Mouse (Mus musculus): ENCODE results near the gene Wdr41. TPM values are rescaled to one million over a fixed set of nuclear protein-coding genes. Genes with fewer than 3 reads are reported as not detected.

Gene Wdr41
- polyA plus RNA-seq (2015; fragmentation: Nextera tagmentation; extraction: Ambion mirVana), result 20.0 and 21.6 TPM in 2 replicates

DNA sequence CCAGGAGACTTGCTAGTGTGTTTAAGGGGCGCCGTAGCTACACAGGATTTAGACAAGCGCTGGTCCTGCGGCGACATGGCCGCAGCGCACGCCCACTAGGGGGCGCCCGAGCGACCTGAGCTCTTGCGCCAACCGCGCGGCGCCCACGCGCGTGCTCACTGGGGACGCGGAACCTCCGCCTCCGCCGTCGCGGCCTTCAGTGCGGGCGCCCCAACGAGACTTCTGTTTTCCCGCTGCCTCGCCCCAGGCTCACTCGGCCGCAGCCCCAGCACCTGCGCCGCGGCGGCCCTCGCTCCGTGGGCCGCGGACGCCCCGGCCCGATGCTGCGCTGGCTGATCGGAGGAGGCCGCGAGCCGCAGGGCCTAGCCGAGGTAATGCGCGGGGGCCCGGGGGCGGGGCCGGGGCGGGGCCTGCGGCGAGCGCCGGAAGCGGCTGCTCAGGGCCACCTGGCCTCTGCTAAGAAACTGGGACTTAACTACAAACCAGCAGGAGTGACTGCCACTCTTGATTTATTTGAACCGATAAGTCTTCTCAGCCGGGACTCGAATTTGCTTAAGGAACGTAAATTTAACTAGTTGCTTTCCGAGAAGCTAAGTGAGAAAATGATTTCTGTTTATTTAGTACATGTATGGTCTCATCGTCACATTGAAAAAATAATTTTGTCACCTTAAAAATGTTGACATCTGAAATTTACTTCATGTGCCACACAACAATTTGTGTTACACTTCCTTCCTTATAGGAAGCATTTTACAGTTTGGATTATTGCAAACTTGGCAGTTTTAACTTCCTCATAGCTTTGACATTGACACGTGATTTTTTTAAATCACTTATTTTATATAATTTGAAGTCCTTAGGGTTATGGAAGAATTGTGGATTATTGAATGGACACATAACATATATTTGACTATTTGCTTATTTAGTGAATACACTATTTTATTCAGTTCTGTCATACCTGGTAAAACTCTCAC, at the start of gene Wdr41:
Gene Wdr41 (plus strand): TSS at position 126 of the 968 bp plus-strand sequence.
- no peaks in the 10 kb centered on the region for H3K27me3 ChIP-seq (replicated peaks)
- peak; percentile 98 for ATAC-seq
- peak within 1 kb of the TSS; percentile 99 for H3K27ac ChIP-seq
- peaks cover 4% of the 10 kb centered on the region; the same call in 1 of the 2 replicates for H3K4me1 ChIP-seq (replicated peaks)
- H3K9me3 ChIP-seq, result no peaks in the 10 kb centered on the region
- H3K36me3 ChIP-seq, result 0 out of 2 replicates have a peak, but pooled peaks cover 3% of the 10 kb centered on the region
- H3K4me3 ChIP-seq (replicated peaks), result peak within 1 kb of the TSS; percentile 78
- 1% methylated on average over 68 of the region's 68 CpGs for WGBS
- peak within 1 kb of the TSS; percentile 98 for H3K9ac ChIP-seq
- H3K4me2 ChIP-seq (replicated peaks), result peak within 1 kb of the TSS; percentile 54

DNA sequence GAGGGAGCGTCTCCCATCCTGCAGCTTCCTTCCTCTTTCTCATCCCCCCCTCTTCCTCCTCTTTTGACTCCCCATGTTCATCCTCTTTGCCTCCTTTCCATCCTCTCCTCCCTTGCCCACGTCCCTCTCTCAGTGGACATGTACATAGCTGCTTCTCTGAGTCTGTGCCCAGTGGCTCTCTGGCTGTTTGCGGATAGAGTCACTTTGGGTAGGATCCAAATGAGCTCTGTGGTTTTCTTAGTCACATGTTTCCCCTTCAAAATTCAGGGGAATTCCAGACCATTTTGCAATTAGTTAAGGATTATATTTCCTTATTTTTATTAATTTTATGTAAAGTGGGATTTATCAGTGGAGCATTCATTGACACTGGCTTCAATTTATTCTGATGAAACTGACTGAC, 48.1 kb upstream of the Wdr41 start:
- no peak overlapping the region for H3K9ac ChIP-seq
- 82% methylated on average over 3 of the region's 3 CpGs for WGBS
- H3K9me3 ChIP-seq, result no peaks in the 10 kb centered on the region
- H3K27ac ChIP-seq, result no peak overlapping the region
- H3K27me3 ChIP-seq (replicated peaks), result 0 out of 2 replicates have a peak, but pooled peaks cover 8% of the 10 kb centered on the region
- no peaks in the 10 kb centered on the region for H3K36me3 ChIP-seq
- no peaks in the 10 kb centered on the region for H3K4me1 ChIP-seq (replicated peaks)
- H3K4me2 ChIP-seq (replicated peaks), result no peak overlapping the region
- no peak for ATAC-seq
- H3K4me3 ChIP-seq (replicated peaks), result no peak overlapping the region

DNA sequence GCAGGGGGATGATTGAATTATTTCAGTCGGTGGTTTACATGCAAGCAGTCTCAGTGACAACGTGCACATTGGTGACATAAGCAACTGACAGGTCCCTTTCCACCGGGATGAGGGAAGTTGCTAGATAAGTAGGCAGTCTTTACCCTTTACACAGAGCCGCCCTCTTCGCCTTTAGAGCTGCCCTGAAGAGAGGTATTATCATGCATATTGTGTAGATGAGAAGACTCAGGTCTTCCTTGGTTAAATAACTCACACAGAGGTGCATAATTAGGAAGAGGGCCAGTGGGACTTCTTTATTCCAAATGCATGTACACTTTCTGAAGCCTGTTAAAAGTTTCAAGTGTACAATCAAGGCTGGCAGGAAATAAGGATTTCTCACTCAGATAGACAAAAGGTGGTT, 37.7 kb upstream of the Wdr41 start:
- Histone ChIP-seq H3K4me3 (replicated peaks) (no peak overlapping the region), H3K9ac (no peak overlapping the region), H3K27ac (no peak overlapping the region), H3K36me3 (no peaks in the 10 kb centered on the region), H3K4me1 (replicated peaks) (no peaks in the 10 kb centered on the region), H3K27me3 (replicated peaks) (0 out of 2 replicates have a peak, but pooled peaks cover 3% of the 10 kb centered on the region), H3K4me2 (replicated peaks) (no peak overlapping the region), H3K9me3 (no peaks in the 10 kb centered on the region)
- WGBS, result 64% methylated on average over 5 of the region's 5 CpGs
- no peak for ATAC-seq

DNA sequence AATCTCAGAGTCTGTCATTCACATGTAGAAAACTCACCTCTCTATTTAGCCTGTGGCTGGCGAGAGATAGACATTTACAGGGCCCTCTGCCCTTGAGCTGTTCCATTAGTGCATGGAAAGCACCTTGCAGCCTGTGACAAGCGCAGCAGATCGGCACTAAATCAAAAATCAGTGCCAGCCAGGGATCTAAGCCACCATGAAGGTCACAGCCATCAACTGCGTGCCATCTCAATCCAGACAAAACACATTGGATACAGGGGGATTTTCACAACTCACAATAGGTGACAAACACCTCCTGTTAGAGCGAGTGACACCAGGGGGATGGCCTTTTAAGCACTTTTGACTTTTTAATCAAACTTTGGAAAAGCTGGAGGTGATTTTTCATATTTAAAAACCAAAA, 36.0 kb upstream of the Wdr41 start:
- ATAC-seq, result no peak
- 70% methylated on average over 5 of the region's 5 CpGs for WGBS
- H3K4me2 ChIP-seq (replicated peaks), result no peak overlapping the region
- no peak overlapping the region for H3K9ac ChIP-seq
- H3K9me3 ChIP-seq, result no peaks in the 10 kb centered on the region
- H3K4me1 ChIP-seq (replicated peaks), result no peaks in the 10 kb centered on the region
- no peaks in the 10 kb centered on the region for H3K36me3 ChIP-seq
- H3K27ac ChIP-seq, result no peak overlapping the region
- 0 out of 2 replicates have a peak, but pooled peaks cover 3% of the 10 kb centered on the region for H3K27me3 ChIP-seq (replicated peaks)
- no peak overlapping the region for H3K4me3 ChIP-seq (replicated peaks)

DNA sequence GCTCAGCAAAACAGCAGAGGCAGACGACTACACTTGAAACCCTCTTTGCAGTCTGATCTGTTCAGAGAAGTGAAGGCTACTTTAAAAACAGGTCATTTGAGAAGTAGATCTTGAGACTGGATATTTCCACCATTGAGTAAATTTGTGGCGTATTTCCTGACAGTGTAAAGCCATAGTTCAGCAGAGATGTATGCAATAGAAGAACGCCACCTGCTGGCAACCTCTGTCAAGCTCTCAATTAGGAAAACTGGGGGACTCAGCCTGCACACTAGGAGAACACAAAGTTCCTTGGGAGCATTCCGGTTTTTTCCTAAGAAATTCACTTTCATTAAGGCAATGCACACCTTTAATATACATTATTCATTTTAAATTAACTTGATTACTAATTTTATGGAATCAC, 34.9 kb upstream of the Wdr41 start:
- no peak for ATAC-seq
- no peak overlapping the region for H3K4me3 ChIP-seq (replicated peaks)
- H3K27me3 ChIP-seq (replicated peaks), result 0 out of 2 replicates have a peak, but pooled peaks cover 3% of the 10 kb centered on the region
- no peak overlapping the region for H3K27ac ChIP-seq
- H3K9me3 ChIP-seq, result no peaks in the 10 kb centered on the region
- 14% methylated on average over 4 of the region's 4 CpGs for WGBS
- no peak overlapping the region for H3K9ac ChIP-seq
- H3K4me1 ChIP-seq (replicated peaks), result no peaks in the 10 kb centered on the region
- no peaks in the 10 kb centered on the region for H3K36me3 ChIP-seq
- H3K4me2 ChIP-seq (replicated peaks), result no peak overlapping the region

DNA sequence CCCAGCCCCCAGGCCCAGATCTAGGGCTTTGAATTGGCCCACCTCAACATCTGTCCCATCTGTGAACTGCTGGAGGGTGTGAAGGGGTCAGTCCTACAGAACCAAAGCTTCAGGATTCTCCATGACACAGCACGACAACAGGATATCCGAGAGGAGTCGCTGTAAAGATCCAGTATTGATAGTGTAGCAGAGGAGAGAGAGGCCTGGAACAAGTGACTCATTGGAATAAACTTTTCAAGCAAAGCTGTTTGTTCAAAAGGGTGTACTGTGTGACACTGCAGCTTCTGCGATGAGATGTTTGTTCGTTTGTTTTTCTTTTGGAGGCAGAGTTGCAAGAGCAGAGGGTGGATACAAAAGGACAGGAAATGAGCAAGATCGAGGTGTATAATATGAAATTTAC, 20.2 kb upstream of the Wdr41 start:
- Histone ChIP-seq H3K4me1 (replicated peaks) (no peaks in the 10 kb centered on the region), H3K4me2 (replicated peaks) (no peak overlapping the region), H3K27me3 (replicated peaks) (no peaks in the 10 kb centered on the region; the same call in 1 of the 2 replicates), H3K27ac (no peak overlapping the region), H3K9me3 (no peaks in the 10 kb centered on the region), H3K36me3 (no peaks in the 10 kb centered on the region), H3K4me3 (replicated peaks) (no peak overlapping the region), H3K9ac (no peak overlapping the region)
- no peak for ATAC-seq
- WGBS, result 62% methylated on average over 6 of the region's 6 CpGs

DNA sequence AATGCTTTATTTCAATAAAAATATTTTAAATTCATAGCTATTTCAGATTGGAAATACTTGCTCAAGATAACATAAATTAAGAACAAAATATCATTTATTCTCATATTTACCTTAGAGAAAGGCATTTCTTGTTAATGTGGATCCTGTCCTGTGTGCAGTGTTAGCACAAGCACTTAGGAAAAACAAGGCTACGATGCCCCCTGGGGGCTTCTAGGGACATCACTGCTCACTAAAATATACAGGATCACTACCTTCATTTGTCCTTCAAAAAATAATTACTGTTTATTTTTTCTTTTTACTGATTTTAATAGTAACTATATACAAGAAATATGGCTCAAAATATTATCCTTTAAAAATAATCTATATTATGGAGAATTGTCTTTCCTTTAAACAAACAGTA, 18.2 kb upstream of the Wdr41 start:
- ATAC-seq, result no peak
- Histone ChIP-seq H3K9me3 (no peaks in the 10 kb centered on the region), H3K27me3 (replicated peaks) (no peaks in the 10 kb centered on the region; the same call in 1 of the 2 replicates), H3K27ac (no peak overlapping the region), H3K4me1 (replicated peaks) (no peaks in the 10 kb centered on the region), H3K36me3 (no peaks in the 10 kb centered on the region), H3K9ac (no peak overlapping the region), H3K4me2 (replicated peaks) (no peak overlapping the region), H3K4me3 (replicated peaks) (no peak overlapping the region)
- WGBS, result 58% methylated on average over 1 of the region's 1 CpGs

DNA sequence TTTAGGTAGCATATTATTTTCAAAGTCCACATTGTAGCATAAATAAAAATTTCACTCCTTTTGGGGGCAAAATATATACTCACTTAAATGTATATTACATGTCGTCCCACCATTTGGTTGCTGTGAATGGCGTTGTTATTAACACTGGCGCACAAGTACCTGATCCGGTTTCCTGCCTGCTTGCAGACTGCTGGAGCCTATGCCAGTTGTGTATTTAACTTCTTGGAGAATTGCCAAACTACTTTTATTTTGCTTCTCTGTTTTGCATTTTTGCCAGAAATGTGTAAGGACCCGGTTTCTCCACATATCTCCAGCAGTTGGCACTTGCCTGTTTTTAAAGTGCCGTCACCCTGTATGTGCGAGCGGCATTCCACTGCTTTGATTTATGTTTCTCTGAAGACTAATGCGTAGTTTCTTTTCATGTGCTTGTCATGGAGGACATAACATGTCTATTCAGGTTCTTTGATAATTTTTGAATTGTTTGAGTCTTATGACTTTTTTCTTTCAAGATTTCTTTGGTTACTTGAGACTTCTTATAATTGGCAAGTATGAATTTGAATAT, 6.1 kb upstream of the Wdr41 start:
- H3K36me3 ChIP-seq, result no peaks in the 10 kb centered on the region
- H3K9me3 ChIP-seq, result no peaks in the 10 kb centered on the region
- H3K27ac ChIP-seq, result no peak overlapping the region
- no peaks in the 10 kb centered on the region for H3K27me3 ChIP-seq (replicated peaks)
- H3K4me2 ChIP-seq (replicated peaks), result no peak overlapping the region
- H3K4me3 ChIP-seq (replicated peaks), result no peak overlapping the region
- no peak overlapping the region for H3K9ac ChIP-seq
- no peak for ATAC-seq
- 61% methylated on average over 9 of the region's 9 CpGs for WGBS
- H3K4me1 ChIP-seq (replicated peaks), result no peaks in the 10 kb centered on the region

DNA sequence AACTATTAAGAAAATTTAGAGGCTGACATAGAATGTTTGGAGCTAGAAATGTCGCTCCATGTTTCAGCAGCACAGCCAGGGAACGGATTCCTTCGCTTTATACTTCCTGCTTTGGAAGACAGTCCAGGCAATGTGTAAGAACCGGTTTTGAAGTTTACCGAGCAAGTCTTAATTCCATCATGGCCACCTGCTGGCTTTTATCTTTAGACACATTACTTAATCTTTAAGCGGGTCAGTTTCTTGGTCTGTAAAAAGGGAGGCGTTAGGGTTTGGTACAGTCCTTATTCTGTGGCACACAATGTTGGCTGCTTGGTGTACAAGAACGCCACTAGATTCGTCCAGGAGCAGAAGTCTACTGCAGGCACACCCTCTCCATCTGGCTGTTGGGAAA, 321 bp upstream of the Wdr41 start:
- Histone ChIP-seq H3K9ac (peak overlapping the region; percentile 98), H3K27ac (peak overlapping the region; percentile 99), H3K4me2 (replicated peaks) (peak overlapping the region; percentile 54), H3K4me3 (replicated peaks) (peak overlapping the region; percentile 78), H3K4me1 (replicated peaks) (peaks cover 4% of the 10 kb centered on the region; the same call in 1 of the 2 replicates), H3K27me3 (replicated peaks) (no peaks in the 10 kb centered on the region), H3K36me3 (0 out of 2 replicates have a peak, but pooled peaks cover 3% of the 10 kb centered on the region), H3K9me3 (no peaks in the 10 kb centered on the region)
- WGBS, result 13% methylated on average over 9 of the region's 9 CpGs
- peak; percentile 64 for ATAC-seq

DNA sequence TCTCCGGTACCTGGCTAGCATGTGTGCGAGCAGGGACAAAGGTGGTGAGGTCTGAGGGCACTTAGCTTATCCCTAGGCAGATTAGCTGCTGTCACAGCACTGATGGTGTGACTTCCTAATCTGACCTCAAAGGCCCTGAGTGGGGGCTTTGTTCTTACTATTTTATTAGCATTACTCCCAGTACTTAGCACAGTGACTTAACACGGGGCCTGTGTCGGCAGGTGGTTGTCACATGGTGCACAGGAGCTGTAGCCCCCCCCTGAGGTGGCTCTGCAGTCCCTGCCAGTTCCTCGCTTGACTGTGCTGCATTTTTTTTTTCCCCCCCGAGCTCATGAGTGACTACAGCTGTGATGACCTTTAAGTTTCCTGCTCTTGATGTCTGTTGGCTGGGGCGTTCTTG, 2.9 kb downstream of the Wdr41 start:
- 46% methylated on average over 7 of the region's 7 CpGs for WGBS
- ATAC-seq, result no peak

DNA sequence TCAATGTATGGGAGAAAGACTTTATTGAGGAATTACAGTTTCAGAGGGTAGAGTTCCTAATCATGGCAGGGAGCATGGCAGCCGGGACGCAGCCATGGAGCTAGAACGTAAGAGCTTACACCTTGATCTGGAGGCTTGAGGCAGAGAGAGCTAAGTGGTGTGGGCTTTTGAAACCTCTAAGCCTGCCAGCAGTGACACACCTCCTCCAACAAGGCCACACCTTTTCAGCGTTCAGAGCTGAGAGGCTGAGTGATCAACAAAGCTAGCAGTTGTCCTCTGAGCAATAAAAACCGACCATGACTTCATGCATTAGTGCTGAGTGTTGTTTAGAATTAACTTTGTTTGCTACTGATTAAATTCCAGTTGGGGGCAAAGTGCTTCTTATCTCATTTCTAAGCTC, 14.4 kb downstream of the Wdr41 start:
- Histone ChIP-seq H3K4me3 (replicated peaks) (no peak overlapping the region), H3K9ac (no peak overlapping the region), H3K4me1 (replicated peaks) (no peaks in the 10 kb centered on the region), H3K9me3 (no peaks in the 10 kb centered on the region), H3K36me3 (no peaks in the 10 kb centered on the region), H3K4me2 (replicated peaks) (no peak overlapping the region), H3K27me3 (replicated peaks) (no peaks in the 10 kb centered on the region), H3K27ac (no peak overlapping the region)
- peak; percentile 95 for ATAC-seq
- 50% methylated on average over 5 of the region's 5 CpGs for WGBS

More for the DNA sequence above, 2.9 kb downstream of the Wdr41 start:
- H3K27ac ChIP-seq, result no peak overlapping the region
- H3K9me3 ChIP-seq, result no peaks in the 10 kb centered on the region
- H3K4me3 ChIP-seq (replicated peaks), result no peak overlapping the region
- 0 out of 2 replicates have a peak, but pooled peaks cover 3% of the 10 kb centered on the region for H3K36me3 ChIP-seq
- H3K4me1 ChIP-seq (replicated peaks), result peaks cover 4% of the 10 kb centered on the region; the same call in 1 of the 2 replicates
- H3K9ac ChIP-seq, result no peak overlapping the region
- no peak overlapping the region for H3K4me2 ChIP-seq (replicated peaks)
- no peaks in the 10 kb centered on the region for H3K27me3 ChIP-seq (replicated peaks)

DNA sequence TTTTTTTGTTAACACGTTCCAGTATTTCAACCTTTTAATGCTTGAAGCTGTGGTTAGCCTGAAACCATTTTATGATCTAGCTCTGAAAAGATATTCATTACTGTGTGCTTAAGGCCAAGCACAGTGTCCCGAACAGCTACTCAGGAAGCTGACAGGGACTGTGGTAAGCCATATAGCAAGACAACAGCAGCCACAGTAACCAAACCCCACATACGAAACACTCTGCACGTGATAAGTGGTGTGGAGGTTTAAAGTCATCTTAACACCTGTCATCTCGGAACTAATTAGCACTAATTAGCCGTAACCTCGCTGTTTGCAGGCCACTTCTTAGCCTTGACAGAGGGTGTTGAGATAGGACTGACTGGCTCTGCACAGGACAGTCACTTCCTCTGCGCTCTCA, 31.1 kb downstream of the Wdr41 start:
- Histone ChIP-seq H3K27me3 (replicated peaks) (no peaks in the 10 kb centered on the region), H3K9me3 (no peaks in the 10 kb centered on the region), H3K36me3 (no peaks in the 10 kb centered on the region), H3K27ac (no peak overlapping the region), H3K9ac (no peak overlapping the region), H3K4me3 (replicated peaks) (no peak overlapping the region), H3K4me2 (replicated peaks) (no peak overlapping the region), H3K4me1 (replicated peaks) (no peaks in the 10 kb centered on the region)
- ATAC-seq, result no peak
- WGBS, result 75% methylated on average over 8 of the region's 8 CpGs
